Mouse (Mus musculus): Measurements from ENCODE around the gene Sema3g. TPM values are rescaled to one million over a fixed set of nuclear protein-coding genes. Genes with fewer than 3 reads are reported as not detected.
A peak's percentile ranks its signal among the peaks of the same experiment; 100 is the strongest.

Gene Sema3g
- total RNA-seq (2021), result 1 to 10 TPM; 5.4 to 6.1 TPM
- long read RNA-seq, experiment 1, result 0 reads
- long read RNA-seq, experiment 2, full-length matches to known transcripts, result 2 of 2 reads
- long read RNA-seq, experiment 2, partial matches to known transcripts, result 0 of 2 reads
- long read RNA-seq, experiment 2, other reads (novel, unspliced or antisense), result 0 of 2 reads

- 0 out of 2 replicates have a peak within 1 kb of the TSS, but pooled peaks have one; percentile 11 for H3K27ac ChIP-seq
- intact Hi-C loops (cut with DNase I), result no loop called here
- DNase-seq (ENCODE audit: extremely low spot score in 1 of 2, low spot score in 2 of 2), result no peak
- peak; percentile 56 for TF ChIP-seq CTCF (IDR thresholded peaks at IDR 0.05)
- H3K4me3 ChIP-seq, result peak within 1 kb of the TSS; percentile 9; the same call in 1 of the 2 replicates
Measured at GRCm38 (mm10) chr14:31217666-31218065, at the start of gene Sema3g. Sema3g (plus strand) TSS chr14:31217860.

- Histone ChIP-seq H3K27ac (no peak within 1 kb of the TSS), H3K4me3 (peak within 1 kb of the TSS; percentile 28)
- no peak for TF ChIP-seq CTCF (IDR thresholded peaks at IDR 0.05)
- no peak for DNase-seq (ENCODE audit: extremely low spot score in 1 of 2, low spot score in 2 of 2)
- intact Hi-C loops (cut with DNase I), result no loop called here
Measured at GRCm38 (mm10) chr14:31168425-31168824, 49.2 kb upstream of the Sema3g start, which contains the start of gene Stab1. Stab1 (minus strand) TSS chr14:31168641.

DNA sequence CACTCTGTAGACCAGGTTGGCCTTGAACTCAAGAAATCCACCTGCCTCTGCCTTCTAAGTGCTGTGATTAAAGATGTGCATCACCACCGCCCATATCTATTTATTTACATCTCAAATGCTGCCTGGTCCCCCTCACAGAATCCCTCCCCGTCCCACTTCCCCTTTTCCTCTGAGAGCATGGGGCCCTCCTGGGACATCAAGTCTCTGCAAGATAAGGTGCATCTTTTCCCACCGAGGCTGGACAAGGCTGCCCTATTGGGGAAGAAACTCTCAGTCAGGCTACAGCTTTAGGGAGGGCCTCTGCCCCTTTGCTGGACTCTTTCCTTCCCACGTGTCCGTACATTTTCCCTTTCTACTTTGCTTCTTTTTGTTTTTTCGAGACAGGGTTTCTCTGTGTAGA lies 48.2 kb upstream of the Sema3g start:
- no peak for DNase-seq (ENCODE audit: extremely low spot score in 1 of 2, low spot score in 2 of 2)
- TF ChIP-seq CTCF (IDR thresholded peaks at IDR 0.05), result no peak
- intact Hi-C loops (cut with DNase I), result no loop called here
- Histone ChIP-seq H3K27ac (no peak overlapping the region), H3K4me3 (no peak overlapping the region)

DNA sequence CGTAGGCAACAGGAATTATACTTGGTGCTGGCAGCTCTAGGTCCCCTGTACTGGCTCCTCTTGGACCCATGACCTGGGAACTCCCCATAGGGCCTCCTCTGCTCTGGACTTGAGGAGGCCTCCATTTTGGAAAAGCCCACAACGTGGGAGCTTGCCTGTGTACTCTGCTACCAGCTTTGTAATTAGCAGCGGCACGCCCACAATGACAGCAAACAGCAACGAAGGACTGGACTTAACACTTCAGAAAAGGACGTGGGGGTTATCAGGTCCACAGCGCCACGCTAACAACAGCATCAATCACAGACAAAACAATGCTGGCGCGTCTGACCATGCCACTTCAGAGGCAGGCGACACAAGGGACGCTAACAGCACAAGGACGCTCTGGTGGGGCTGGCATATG lies 46.7 kb upstream of the Sema3g start:
- Histone ChIP-seq H3K4me3 (no peak overlapping the region), H3K27ac (no peak overlapping the region)
- intact Hi-C loops (cut with DNase I), result no loop called here
- no peak for TF ChIP-seq CTCF (IDR thresholded peaks at IDR 0.05)
- no peak for DNase-seq (ENCODE audit: extremely low spot score in 1 of 2, low spot score in 2 of 2)

GRCm38 (mm10) chr14:31171386-31171785 lies 46.3 kb upstream of the Sema3g start:
- no peak overlapping the region for H3K4me3 ChIP-seq
- TF ChIP-seq CTCF (IDR thresholded peaks at IDR 0.05), result no peak
- intact Hi-C loops (cut with DNase I), result no loop called here
- H3K27ac ChIP-seq, result no peak overlapping the region
- DNase-seq (ENCODE audit: extremely low spot score in 1 of 2, low spot score in 2 of 2), result no peak

DNA sequence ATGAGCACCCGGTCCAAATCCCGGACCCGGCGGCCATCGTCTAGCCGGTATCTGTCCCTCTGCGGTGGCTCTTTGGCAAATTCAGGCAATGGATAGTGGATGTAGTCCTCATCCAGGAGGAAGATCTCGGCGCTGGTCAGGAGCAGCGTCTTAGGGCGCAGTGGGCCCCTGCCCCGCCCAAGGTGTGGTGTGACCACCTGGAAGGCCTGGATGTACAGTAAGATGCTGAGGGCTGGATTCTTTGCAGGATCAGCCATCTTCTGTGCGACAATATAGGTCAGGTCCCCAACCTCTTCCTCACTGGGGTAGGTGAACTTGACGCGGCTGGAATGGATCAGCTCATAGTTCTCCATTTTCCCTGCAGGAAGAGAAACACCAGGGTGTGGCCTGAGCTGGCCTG lies 45.8 kb upstream of the Sema3g start:
- Histone ChIP-seq H3K27ac (no peak overlapping the region), H3K4me3 (no peak overlapping the region)
- intact Hi-C loops (cut with DNase I), result no loop called here
- no peak for DNase-seq (ENCODE audit: extremely low spot score in 1 of 2, low spot score in 2 of 2)
- TF ChIP-seq CTCF (IDR thresholded peaks at IDR 0.05), result no peak

DNA sequence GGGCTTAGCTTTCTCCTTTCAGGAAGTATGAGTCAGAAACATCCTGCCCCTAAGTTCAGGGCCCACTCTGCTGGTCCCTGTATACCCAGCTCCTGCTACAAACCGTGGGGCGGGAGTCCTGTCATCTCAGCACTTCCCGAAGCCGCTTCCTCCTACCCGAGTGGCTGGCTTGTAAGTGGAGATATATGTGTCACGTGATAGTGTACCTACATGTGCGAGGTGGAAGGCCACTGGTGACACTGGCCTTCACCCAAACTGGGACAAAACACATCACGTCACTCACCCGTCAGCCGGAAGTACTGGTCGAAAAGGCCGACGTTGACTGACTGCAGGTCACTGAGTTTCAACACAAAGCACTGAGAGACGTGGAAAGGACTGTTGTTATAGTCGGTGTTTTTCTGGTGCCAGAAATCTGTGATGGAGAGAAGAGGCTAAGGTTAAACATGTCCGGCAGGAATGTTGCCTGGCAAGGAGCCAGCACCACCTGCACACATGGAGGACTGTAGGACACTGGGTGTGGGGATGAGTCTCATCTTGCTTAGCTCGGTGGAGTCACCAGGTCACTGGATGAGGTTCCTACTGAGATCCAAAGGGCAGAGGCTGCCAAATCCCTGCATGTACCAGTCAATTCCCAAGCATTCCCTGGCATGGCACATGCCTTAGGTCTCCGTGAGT lies 44.7 kb upstream of the Sema3g start:
- intact Hi-C loops (cut with DNase I), result no loop called here
- no peak for TF ChIP-seq CTCF (IDR thresholded peaks at IDR 0.05)
- no peak for DNase-seq (ENCODE audit: extremely low spot score in 1 of 2, low spot score in 2 of 2)
- H3K27ac ChIP-seq, result no peak overlapping the region
- H3K4me3 ChIP-seq, result no peak overlapping the region

- intact Hi-C loops (cut with DNase I), result no loop called here
- no peak for DNase-seq (ENCODE audit: extremely low spot score in 1 of 2, low spot score in 2 of 2)
- no peak overlapping the region for H3K27ac ChIP-seq
- no peak for TF ChIP-seq CTCF (IDR thresholded peaks at IDR 0.05)
- H3K4me3 ChIP-seq, result no peak overlapping the region
Measured at GRCm38 (mm10) chr14:31173537-31173936, 44.1 kb upstream of the Sema3g start.

DNA sequence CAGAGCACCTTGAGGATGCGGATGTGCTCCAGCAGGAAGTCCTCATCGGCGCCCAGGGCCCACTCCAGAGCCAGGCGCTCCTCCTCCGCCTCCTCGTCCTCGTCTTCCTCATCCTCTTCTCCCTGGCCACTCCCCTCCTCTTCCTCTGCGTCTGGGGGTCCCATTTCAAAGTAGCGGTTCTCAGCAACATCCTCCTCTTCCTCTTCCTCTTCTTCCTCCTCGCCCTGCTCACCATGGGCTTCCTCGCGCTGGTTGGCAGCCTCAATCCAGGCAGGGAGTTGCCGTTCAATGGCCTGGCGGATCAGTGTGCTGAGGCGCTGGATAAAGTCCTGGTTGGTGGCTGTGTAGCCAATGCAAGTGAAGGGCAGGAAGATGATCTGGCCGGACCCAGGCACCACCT lies 40.4 kb upstream of the Sema3g start:
- H3K4me3 ChIP-seq, result no peak overlapping the region
- TF ChIP-seq CTCF (IDR thresholded peaks at IDR 0.05), result no peak
- intact Hi-C loops (cut with DNase I), result no loop called here
- DNase-seq (ENCODE audit: extremely low spot score in 1 of 2, low spot score in 2 of 2), result no peak
- no peak overlapping the region for H3K27ac ChIP-seq

- no peak for TF ChIP-seq CTCF (IDR thresholded peaks at IDR 0.05)
- DNase-seq (ENCODE audit: extremely low spot score in 1 of 2, low spot score in 2 of 2), result no peak
- no peak overlapping the region for H3K4me3 ChIP-seq
- no peak overlapping the region for H3K27ac ChIP-seq
- intact Hi-C loops (cut with DNase I), result loop anchor here (2.0 kb wide), 1 partner anchor 21 kb away; no protein-coding TSS in a partner anchor
Measured at GRCm38 (mm10) chr14:31177715-31178114, 39.9 kb upstream of the Sema3g start.

DNA sequence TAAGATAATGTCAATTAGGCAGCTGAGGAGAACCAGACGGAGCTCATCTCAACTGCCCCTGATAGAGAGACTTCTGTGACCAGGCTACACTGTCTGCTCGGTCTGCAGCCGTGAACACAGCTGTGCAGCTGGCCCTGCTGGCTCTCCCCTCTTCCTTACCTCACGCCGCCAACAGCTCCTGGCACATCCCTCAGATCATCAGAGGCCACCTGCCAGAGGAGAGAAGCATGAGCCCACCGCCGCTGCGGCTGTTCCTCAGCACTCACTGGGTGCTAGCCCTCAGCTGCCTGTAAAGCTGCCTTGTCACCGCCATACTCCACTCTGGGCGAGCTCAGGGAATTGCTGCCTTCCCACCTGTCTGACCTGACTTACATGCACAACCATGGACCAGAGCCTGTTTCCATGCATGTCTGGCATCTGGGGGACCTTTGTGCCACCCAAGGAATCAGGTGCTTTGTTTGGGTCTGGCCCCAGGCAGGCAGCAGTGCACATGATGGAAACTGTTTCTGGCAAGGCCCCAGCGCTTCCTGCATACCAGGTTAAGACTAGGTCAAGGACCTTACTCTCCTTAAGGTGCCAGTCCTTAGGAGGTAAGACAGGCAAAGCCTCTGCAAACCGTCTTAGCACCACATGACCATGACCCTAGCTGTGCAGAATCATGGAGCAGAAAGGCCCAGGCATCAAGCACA lies 37.8 kb upstream of the Sema3g start:
- H3K4me3 ChIP-seq, result no peak overlapping the region
- intact Hi-C loops (cut with DNase I), result loop anchor here (2.0 kb wide), 1 partner anchor 19 kb away; no protein-coding TSS in a partner anchor
- no peak for TF ChIP-seq CTCF (IDR thresholded peaks at IDR 0.05)
- no peak for DNase-seq (ENCODE audit: extremely low spot score in 1 of 2, low spot score in 2 of 2)
- H3K27ac ChIP-seq, result no peak overlapping the region

DNA sequence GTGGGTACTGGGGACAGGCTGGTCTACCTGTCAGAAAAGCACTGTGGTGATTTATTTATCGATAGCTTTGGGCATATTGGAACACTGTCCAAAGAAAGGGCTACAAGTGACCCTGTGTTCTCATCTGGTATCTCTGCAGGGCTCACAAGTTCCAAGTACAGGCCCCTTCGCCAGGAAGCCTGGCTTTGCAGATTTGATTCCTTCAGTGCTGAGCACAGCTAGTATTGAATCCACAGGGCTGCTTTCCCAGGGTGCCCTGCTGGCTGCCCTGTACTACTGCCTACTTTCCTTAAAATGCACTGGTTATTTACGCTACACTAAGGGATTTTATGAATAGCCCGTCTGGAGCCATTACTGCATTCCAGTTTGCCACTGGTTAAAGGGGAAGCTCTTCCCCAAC lies 36.1 kb upstream of the Sema3g start:
- Histone ChIP-seq H3K4me3 (no peak overlapping the region), H3K27ac (no peak overlapping the region; the same call in 1 of the 2 replicates)
- intact Hi-C loops (cut with DNase I), result no loop called here
- TF ChIP-seq CTCF (IDR thresholded peaks at IDR 0.05), result no peak
- no peak for DNase-seq (ENCODE audit: extremely low spot score in 1 of 2, low spot score in 2 of 2)

All from left cerebral cortex, adult 2 months (tissue).